Mouse (Mus musculus) testis, postnatal 14 days (tissue): ENCODE data around the gene Vps72.
A peak's percentile ranks its signal among the peaks of the same experiment; 100 is the strongest.
"Not testable (repeated sequence)": the region's sequence is repeated elsewhere in the genome, so short reads cannot be mapped to it uniquely, and the experiment has no call there.

ENCODE experiments used
- DNase-seq: peaks from one replicate; pipeline ENCODE4 v3.0.0; 2021; ENCODE audit warnings: low spot score

Vps72 gene

DNA sequence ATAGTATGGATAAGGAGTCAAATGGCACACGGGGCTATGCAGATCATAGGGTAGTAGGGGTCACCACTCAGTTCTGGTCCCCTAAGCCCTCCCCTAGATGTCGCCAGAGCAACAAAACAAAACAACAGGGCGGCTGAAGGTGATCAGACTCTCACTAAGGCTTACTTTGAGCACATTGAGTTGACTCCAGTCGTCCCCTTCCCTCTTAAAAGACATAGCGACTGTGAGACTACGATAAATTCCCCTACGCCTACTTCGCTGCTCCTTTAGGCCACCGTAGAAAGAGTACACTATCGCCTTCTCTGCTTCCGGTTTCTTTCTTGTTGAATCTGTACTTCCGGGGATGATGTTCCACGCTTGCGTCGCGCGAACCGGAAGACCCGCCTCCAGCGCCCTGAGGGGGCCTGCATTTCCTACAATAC is 22.9 kb downstream of the Vps72 start, which contains the start of the genes Scnm1 and Lysmd1:
Gene Scnm1 (minus strand): TSS at position 332 of the 422 bp plus-strand sequence.
Gene Lysmd1 (plus strand): TSS at position 409 of the 422 bp plus-strand sequence.
- peak; percentile 90 for DNase-seq

DNA sequence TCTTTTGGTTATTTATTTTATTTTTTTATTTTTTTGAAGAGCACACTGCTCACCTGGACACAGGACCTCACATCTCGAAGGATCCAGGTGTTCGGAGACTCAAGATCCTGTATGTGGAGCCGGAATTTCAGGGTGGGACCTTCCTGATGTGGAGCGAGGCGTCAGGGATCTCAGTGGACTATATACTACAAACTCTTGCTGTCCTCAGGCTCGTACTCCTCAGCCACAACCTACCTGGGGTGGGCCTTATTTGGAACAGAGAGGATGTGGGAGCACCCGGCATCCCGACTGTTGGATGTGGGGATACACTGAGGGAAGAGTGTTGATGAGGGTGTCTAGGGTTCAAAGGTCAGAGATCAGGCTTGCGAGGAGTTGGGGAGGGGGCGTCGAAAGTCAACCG is 23.3 kb downstream of the Vps72 start:
- not testable (repeated sequence) for DNase-seq

DNA sequence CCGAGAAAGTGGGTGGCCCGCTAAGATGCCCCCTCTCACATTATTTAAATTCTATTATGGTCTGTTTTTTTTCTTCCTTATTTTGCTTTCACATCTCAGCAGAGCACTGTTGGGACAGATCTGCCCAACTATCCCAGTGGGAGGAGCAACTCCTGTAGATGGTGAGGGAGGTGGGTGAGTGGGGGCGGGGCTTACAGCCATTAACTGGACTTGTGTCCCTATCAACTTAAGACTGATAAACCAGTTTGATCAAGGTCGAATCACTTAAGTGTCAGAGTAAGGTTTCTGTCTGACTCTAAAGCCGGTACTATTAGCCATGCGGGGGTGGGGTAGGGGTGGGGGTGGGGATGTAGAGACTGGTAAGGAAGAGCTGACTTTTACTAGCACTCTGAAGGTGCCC is 24.2 kb downstream of the Vps72 start:
- DNase-seq, result peak; percentile 67

- no peak for DNase-seq
These were observed 24.7 kb downstream of the Vps72 start for GRCm38 (mm10) chr3:95135433-95136052.

DNA sequence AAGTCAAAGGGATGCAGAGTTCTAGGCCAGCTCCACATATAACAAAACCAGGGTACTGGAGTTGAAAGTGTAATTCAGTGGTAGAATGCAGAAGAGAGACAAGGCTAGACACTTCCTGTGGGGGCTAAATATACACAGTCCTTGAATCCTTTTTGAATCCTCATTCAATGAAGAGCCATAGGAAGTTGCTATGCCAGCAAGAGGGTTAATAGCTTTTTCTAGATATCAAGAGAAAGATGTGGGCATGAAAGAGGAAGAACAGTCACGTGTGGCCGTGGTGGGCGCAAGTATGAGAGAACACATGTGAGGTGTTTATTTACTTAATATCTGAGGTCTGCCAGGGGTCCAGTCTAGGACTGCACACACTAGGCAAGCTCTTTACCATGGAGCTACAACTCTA is 25.5 kb downstream of the Vps72 start:
- no peak for DNase-seq

GRCm38 (mm10) chr3:95139586-95140288 is 28.9 kb downstream of the Vps72 start:
- peak; percentile 52 for DNase-seq

GRCm38 (mm10) chr3:95140289-95140595 is 29.4 kb downstream of the Vps72 start:
- DNase-seq, result no peak

GRCm38 (mm10) chr3:95140795-95141194 is 30.0 kb downstream of the Vps72 start:
- DNase-seq, result no peak

DNA sequence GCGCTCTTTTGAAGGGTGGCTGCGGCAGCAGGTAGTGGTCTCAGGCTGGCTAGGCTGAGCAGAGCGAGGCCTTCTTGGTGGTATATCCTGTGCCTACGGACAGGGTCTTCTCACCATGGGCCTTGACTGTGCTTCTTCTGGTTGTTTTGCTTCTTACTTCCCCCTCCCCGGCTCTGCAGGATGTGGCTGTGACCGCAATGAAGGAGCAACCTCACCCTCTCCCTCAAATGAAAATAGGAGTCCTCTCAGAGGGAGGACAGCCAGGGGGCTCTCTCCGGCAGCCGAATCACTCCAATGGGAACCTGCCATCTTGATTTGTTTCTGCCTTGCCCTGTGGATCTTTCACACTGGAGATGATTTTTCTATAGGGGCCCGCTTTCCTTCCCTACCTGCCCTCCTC is 30.7 kb downstream of the Vps72 start:
- no peak for DNase-seq

- no peak for DNase-seq
These were observed 31.3 kb downstream of the Vps72 start, which contains the start of gene Tnfaip8l2 for GRCm38 (mm10) chr3:95141952-95142616. TSS of gene Tnfaip8l2 (minus strand) at chr3:95142360.

DNA sequence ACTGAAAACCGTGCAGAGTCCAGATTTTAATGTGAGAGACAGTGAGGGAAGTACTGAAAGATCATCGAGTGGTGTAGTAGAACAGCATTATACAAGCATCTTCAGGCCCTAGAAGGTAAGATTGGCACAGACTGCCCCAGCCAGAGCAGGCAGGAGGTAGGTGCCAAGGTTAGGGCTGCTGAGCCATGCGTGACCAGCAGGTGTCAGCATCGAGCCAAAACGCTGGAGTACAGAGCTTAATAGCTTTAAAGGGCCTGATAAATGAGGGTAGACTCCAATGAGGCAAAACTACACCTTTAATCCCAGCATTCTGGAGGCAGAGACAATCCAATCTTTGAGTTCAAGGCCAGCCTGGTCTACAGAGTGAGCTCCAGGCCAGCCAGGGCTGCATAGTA is 31.8 kb downstream of the Vps72 start:
- DNase-seq, result peak; percentile 75

DNA sequence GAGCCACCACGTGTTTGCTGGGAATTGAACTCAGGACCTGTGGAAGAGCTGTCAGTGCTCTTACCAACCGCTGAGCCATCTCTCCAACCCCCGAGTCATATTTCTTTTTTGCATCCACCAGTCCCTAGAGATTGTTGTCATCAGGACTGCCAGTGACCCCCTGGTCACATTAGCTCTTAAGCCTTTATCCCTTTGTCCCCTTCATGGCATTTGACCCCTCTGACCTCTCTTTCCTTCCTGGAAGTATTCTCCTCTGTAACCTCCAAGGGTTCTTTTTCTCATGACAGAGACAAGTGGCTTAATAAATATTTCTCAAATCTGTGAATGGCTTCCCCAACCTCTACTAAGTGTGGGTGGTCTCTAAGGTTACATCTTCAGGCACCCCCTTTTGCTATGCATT is 37.1 kb downstream of the Vps72 start:
- DNase-seq, result no peak

GRCm38 (mm10) chr3:95153874-95154273 is 43.1 kb downstream of the Vps72 start:
- no peak for DNase-seq

DNA sequence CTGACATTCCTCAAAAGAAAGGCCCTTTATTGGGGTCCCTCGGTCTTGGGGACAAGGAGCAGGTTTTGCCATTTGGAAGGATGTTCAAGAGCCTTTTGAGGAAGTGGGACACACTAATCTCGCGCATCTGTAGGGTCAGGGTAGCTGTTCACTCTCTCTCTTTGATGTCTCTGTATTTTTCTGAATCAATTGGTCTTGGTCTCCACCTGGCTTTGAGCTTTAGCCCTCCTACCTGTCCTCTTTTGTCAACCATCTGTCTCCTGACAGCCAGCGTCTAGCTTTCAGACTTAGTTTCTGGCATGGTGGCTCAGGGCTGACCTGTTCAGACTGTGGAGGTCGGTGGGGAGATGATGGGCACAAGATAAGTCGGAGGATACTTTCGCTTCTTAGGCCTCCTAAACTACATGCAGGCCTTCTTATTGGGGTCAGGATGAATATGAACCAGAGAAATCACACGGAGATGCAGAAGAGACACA is 48.7 kb downstream of the Vps72 start:
- DNase-seq, result no peak

DNA sequence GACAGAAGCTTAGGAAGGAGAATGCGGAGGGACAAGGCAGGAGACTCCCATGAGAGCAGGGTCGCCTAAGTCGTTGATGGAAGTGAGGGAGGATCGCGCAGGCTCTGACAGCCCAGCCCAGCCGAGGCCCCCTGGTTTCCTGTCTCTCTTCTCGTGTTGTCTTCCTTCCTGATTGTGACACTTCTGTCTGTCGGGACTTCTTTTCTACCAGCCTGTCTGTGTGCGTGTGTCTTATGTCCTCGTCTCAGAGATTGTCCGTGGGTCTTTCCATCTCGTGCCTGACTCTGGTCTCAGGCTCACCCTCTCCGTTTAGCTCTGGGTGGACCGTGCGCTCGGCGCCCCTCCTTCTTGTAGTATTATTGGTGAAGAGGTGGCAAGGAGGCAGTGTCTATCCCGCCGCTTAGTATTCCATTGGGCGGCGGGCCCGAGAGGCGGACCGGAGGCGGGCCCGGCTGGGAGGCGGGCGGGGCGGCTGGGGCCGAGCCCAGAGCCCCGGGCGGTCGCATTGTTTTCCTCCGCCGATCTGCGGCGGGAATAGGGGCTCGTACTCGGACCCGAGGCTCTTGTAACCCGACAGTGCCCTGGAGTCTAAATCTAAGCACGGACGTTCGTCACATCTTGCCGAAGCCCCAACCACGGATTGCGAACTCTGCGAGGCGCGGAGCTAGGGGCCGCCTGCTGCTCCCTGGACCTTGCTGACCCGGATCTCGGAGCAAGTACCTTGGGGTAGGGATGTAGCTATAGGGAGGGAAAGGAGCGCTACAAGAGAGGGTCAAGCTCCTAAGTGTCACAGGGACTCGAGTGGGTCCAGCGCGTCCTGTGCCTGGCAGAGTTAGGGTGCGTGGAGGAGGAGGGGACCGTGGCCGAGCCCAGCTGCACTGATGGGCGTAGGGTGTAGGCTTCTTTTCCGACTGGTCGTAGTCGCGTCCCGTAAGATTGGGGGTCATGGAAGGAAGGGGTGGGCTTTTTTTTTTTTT is 49.5 kb downstream of the Vps72 start, which contains the start of gene Sema6c:
Gene Sema6c (plus strand): TSS at position 471 of the 977 bp plus-strand sequence.
- DNase-seq, result peak; percentile 90

GRCm38 (mm10) chr3:95161041-95161551 is 50.3 kb downstream of the Vps72 start:
- no peak for DNase-seq

- DNase-seq, result no peak
These were observed 51.0 kb downstream of the Vps72 start for GRCm38 (mm10) chr3:95161618-95162344.

GRCm38 (mm10) chr3:95162345-95162628 is 51.5 kb downstream of the Vps72 start:
- no peak for DNase-seq

GRCm38 (mm10) chr3:95163419-95164255 is 52.8 kb downstream of the Vps72 start:
- no peak for DNase-seq

- no peak for DNase-seq
These were observed 53.4 kb downstream of the Vps72 start for GRCm38 (mm10) chr3:95164256-95164550.
